Mouse (Mus musculus): ENCODE data around the gene Mif. TPM values are rescaled to one million over a fixed set of nuclear protein-coding genes. Genes with fewer than 3 reads are reported as not detected.
A peak's percentile ranks its signal among the peaks of the same experiment; 100 is the strongest.
"Not testable (repeated sequence)": the region's sequence is repeated elsewhere in the genome, so short reads cannot be mapped to it uniquely, and the experiment has no call there.

Mif gene
- total and polyA plus RNA-seq, 2 experiments from 2014 or later, result 976 to 1,685 TPM

DNA sequence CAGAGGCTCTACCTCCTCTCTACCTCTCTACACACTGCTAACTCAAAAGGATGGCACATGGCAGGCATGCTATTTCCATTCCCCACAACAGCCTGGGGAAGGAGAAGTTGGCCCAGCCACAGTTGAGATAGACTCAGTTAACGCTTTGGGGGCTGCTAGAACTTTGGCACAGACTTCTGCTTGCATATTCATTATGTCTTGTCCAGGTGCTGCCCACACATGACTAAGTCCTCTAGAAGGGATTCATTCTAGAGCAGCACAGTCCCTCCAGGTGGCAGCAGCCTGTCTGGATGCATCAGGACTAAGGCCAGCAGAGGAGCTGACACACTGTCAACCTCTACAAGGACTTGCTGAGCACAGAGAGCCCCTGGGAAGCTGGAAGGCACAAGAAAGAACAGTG, 36.2 kb upstream of the Mif start:
- H3K4me3 ChIP-seq (ENCODE audit: low read depth, low read length), result no peak overlapping the region
- H3K27me3 ChIP-seq (ENCODE audit: insufficient read depth, low read length), result no peaks in the 10 kb centered on the region
- peaks cover 53% of the 10 kb centered on the region for H3K36me3 ChIP-seq (ENCODE audit: insufficient read depth, low read length)
- no peak for DNase-seq (ENCODE audit: low spot score)
- TF ChIP-seq CTCF (IDR thresholded peaks at IDR 0.05), result no peak
- 72% methylated on average over 1 of the region's 1 CpGs for WGBS
- no peak overlapping the region for H3K4me2 ChIP-seq (ENCODE audit: low read depth, low read length, poor library complexity, severe bottlenecking)
- H3K9ac ChIP-seq (replicated peaks; ENCODE audit: low read length, poor library complexity, severe bottlenecking), result no peak overlapping the region
- H3K9me3 ChIP-seq (ENCODE audit: low read length), result no peaks in the 10 kb centered on the region
- H3K27ac ChIP-seq (ENCODE audit: low read depth, low read length), result no peak overlapping the region
- no peak for ATAC-seq (ENCODE audit: low FRiP score)
- peaks cover 4% of the 10 kb centered on the region; the same call in 1 of the 2 replicates for H3K4me1 ChIP-seq (ENCODE audit: insufficient read depth, low read length)

DNA sequence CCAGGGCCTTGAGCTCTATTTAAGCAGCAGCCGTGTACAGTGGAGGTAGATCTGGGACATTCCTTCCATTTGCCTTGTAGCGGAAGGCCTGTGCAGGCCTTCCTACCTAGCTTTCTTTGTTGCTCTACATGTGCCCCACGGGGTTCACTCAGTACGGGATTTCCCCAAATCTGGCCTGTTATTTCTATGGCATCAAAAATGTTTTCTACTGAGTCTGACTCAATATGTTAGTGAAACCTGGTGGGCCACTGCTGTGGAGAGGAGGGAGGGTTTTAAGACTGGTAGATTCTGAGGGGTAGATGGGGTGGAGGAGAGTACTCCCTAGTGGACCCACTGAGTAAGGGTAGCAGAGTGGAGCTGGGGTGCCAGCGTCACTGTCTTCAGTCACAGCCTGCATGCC, 35.7 kb upstream of the Mif start:
- DNase-seq (ENCODE audit: low spot score) (no peak), ATAC-seq (ENCODE audit: low FRiP score) (no peak)
- no peak overlapping the region for H3K27ac ChIP-seq (ENCODE audit: low read depth, low read length)
- no peaks in the 10 kb centered on the region for H3K27me3 ChIP-seq (ENCODE audit: insufficient read depth, low read length)
- peaks cover 4% of the 10 kb centered on the region; the same call in 1 of the 2 replicates for H3K4me1 ChIP-seq (ENCODE audit: insufficient read depth, low read length)
- H3K4me2 ChIP-seq (ENCODE audit: low read depth, low read length, poor library complexity, severe bottlenecking), result no peak overlapping the region
- peaks cover 50% of the 10 kb centered on the region for H3K36me3 ChIP-seq (ENCODE audit: insufficient read depth, low read length)
- WGBS, result 95% methylated on average over 5 of the region's 5 CpGs
- TF ChIP-seq CTCF (IDR thresholded peaks at IDR 0.05), result no peak
- no peaks in the 10 kb centered on the region for H3K9me3 ChIP-seq (ENCODE audit: low read length)
- no peak overlapping the region for H3K9ac ChIP-seq (replicated peaks; ENCODE audit: low read length, poor library complexity, severe bottlenecking)
- H3K4me3 ChIP-seq (ENCODE audit: low read depth, low read length), result no peak overlapping the region

DNA sequence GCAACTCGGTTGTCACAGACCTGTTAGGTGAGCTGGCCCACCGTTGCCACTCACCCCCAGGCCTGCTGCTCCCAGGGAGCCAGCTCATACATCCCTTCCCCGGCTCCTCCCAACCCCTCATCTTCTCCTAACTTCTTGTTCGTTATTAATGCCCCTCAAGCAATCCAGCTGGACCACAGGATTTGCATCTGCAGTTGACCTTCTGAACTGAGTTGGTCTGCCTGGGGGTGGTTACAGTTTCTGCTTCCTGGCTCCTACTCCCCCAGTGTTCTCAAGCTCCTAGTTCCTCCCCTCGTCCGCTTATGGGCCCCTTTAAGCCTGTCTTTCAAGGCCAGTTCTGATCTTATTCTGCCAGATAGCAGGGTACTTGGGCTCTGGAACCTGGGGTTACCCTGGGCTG, 34.6 kb upstream of the Mif start:
- TF ChIP-seq CTCF (IDR thresholded peaks at IDR 0.05), result no peak
- Histone ChIP-seq H3K4me1 (ENCODE audit: insufficient read depth, low read length) (peaks cover 4% of the 10 kb centered on the region; the same call in 1 of the 2 replicates), H3K4me3 (ENCODE audit: low read depth, low read length) (no peak overlapping the region), H3K27me3 (ENCODE audit: insufficient read depth, low read length) (no peaks in the 10 kb centered on the region), H3K27ac (ENCODE audit: low read depth, low read length) (no peak overlapping the region), H3K4me2 (ENCODE audit: low read depth, low read length, poor library complexity, severe bottlenecking) (no peak overlapping the region), H3K9ac (replicated peaks; ENCODE audit: low read length, poor library complexity, severe bottlenecking) (no peak overlapping the region), H3K36me3 (ENCODE audit: insufficient read depth, low read length) (peaks cover 44% of the 10 kb centered on the region), H3K9me3 (ENCODE audit: low read length) (no peaks in the 10 kb centered on the region)
- 78% methylated on average over 6 of the region's 6 CpGs for WGBS
- DNase-seq (ENCODE audit: low spot score) (no peak), ATAC-seq (ENCODE audit: low FRiP score) (no peak)

DNA sequence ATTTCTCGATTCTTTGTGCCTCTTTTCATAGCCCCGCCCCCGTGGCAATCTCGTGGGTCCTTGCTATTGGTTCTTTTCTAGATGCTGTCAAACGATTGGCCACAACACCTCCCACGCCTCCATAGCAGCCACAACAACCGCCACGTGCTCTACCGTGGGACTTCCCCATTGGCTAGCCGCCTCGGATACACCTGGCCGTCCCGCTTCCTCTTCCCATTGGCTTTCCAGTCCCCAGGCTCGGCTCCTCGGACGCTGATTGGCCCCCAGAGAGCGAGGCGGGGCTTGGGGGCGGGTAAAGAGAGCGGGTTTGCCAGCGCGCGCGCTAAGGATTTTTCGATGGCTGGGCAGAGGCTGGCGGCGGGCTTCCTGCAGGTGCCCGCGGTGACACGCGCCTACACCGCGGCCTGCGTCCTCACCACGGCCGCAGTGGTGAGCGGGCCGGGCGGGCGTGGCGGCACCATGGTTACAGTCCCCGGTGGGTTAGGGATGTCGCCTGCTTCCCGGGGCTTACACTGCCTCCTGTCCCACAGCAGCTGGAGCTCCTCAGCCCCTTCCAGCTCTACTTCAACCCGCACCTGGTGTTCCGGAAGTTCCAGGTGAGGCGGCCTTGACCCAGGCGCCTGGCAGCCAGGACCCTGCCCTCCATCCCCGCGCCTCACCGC, 33.2 kb upstream of the Mif start, which contains the start of gene Derl3:
Gene Derl3, plus strand, starts transcription at position 325 of the 662 bp plus-strand sequence.
- Histone ChIP-seq H3K4me1 (ENCODE audit: insufficient read depth, low read length) (peaks cover 4% of the 10 kb centered on the region; the same call in 1 of the 2 replicates), H3K27me3 (ENCODE audit: insufficient read depth, low read length) (no peaks in the 10 kb centered on the region), H3K9me3 (ENCODE audit: low read length) (no peaks in the 10 kb centered on the region), H3K4me3 (ENCODE audit: low read depth, low read length) (peak within 1 kb of the TSS; percentile 33), H3K4me2 (ENCODE audit: low read depth, low read length, poor library complexity, severe bottlenecking) (peak within 1 kb of the TSS; percentile 90), H3K36me3 (ENCODE audit: insufficient read depth, low read length) (peaks cover 34% of the 10 kb centered on the region), H3K9ac (replicated peaks; ENCODE audit: low read length, poor library complexity, severe bottlenecking) (peak within 1 kb of the TSS; percentile 44), H3K27ac (ENCODE audit: low read depth, low read length) (0 out of 2 replicates have a peak within 1 kb of the TSS, but pooled peaks have one; percentile 32)
- WGBS, result 1% methylated on average over 48 of the region's 51 CpGs
- DNase-seq (ENCODE audit: low spot score), result peak; percentile 99
- peak; percentile 99 for ATAC-seq (ENCODE audit: low FRiP score)
- TF ChIP-seq CTCF (IDR thresholded peaks at IDR 0.05), result no peak

DNA sequence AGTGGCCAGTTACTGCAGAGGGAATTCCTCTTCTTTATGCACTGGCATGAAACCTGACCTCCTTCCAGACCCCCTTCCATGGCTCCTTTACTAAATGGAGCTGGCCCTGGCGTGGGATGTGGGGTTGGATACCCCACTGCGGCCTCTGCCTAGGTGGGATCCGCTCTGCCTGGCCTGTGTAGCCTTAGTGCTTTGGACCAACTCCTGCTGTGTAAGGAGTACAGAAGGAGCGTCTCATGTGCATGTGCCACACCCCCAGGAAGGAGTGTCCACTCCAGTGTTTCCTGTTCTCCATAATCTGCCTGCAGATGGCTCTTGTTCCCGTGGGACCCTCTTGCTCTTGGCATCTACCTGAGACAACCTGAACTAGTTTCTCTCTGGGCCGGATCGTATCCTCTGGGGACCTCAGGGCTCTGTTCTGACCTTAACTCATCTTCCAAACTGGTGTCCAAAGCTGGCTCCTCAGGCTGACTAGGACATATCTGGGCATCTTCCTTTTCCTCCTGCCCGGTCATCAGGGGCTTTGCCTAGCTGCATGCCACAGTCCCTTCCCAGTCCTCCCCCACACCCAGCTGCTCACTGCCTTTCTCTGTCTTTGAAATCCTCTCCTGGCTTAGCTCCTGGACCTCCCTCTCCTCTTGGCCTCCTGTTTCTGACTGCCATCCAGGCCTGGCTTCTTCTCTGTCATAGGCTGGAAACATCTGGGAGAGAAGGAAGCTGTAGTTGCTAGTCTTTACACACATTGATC, 29.5 kb upstream of the Mif start:
- Histone ChIP-seq H3K27me3 (ENCODE audit: insufficient read depth, low read length) (no peaks in the 10 kb centered on the region), H3K9ac (replicated peaks; ENCODE audit: low read length, poor library complexity, severe bottlenecking) (no peak overlapping the region), H3K4me1 (ENCODE audit: insufficient read depth, low read length) (peaks cover 4% of the 10 kb centered on the region; the same call in 1 of the 2 replicates), H3K27ac (ENCODE audit: low read depth, low read length) (no peak overlapping the region), H3K4me3 (ENCODE audit: low read depth, low read length) (no peak overlapping the region), H3K4me2 (ENCODE audit: low read depth, low read length, poor library complexity, severe bottlenecking) (no peak overlapping the region), H3K36me3 (ENCODE audit: insufficient read depth, low read length) (peaks cover 4% of the 10 kb centered on the region; the same call in 1 of the 2 replicates), H3K9me3 (ENCODE audit: low read length) (no peaks in the 10 kb centered on the region)
- DNase-seq (ENCODE audit: low spot score), result no peak
- WGBS, result 56% methylated on average over 8 of the region's 8 CpGs
- no peak for TF ChIP-seq CTCF (IDR thresholded peaks at IDR 0.05)
- no peak for ATAC-seq (ENCODE audit: low FRiP score)

DNA sequence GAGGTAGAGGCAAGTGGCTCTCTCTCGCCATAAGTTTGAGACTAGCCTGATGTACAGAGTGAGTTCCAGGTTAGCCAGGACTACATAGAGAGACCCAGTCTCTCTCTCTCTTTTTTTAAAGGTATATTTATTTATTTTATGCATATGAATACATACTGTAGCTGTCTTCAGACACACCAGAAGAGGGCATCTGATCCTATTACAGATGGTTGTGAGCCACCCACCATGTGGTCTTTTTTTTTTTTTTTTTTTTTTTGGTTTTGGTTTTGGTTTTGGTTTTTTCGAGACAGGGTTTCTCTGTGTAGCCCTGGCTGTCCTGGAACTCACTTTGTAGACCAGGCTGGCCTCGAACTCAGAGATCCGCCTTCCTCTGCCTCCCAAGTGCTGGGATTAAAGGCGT, 27.5 kb upstream of the Mif start:
- WGBS, result 91% methylated on average over 5 of the region's 5 CpGs
- not testable (repeated sequence) for DNase-seq (ENCODE audit: low spot score)

More for the DNA sequence above, 27.5 kb upstream of the Mif start:
- H3K4me2 ChIP-seq (ENCODE audit: low read depth, low read length, poor library complexity, severe bottlenecking); H3K9ac ChIP-seq (replicated peaks; ENCODE audit: low read length, poor library complexity, severe bottlenecking); H3K27ac ChIP-seq (ENCODE audit: low read depth, low read length); H3K27me3 ChIP-seq (ENCODE audit: insufficient read depth, low read length); H3K36me3 ChIP-seq (ENCODE audit: insufficient read depth, low read length); H3K4me3 ChIP-seq (ENCODE audit: low read depth, low read length); ATAC-seq (ENCODE audit: low FRiP score); H3K4me1 ChIP-seq (ENCODE audit: insufficient read depth, low read length); H3K9me3 ChIP-seq (ENCODE audit: low read length): not testable (repeated sequence)
